Mouse (Mus musculus) layer of hippocampus, adult 9-10 months (tissue): ENCODE data around the gene Fbxo42.

Source experiments
- DNase-seq: peaks from one replicate; pipeline ENCODE4 v3.0.0; 2022; ENCODE audit warnings: low spot score

Gene Fbxo42

GRCm38 (mm10) chr4:141252641-141253040, 104.9 kb downstream of the Fbxo42 start:
- DNase-seq = no peak
